Mouse (Mus musculus) intestine, embryonic 14.5 days (tissue): Measurements from ENCODE around the gene Gm49450. TPM values are rescaled to one million over a fixed set of nuclear protein-coding genes. Genes with fewer than 3 reads are reported as not detected.

ENCODE experiments used
- ATAC-seq: fragments of 200-750 bp; cut with Nextera tagmentation; replicated peaks from 2 replicates; pipeline ENCODE4 v1.8.0; 2017; ENCODE audit warnings: low read depth, moderate number of reproducible peaks, moderate TSS enrichment, moderate library complexity; ENCODE audit not compliant: low FRiP score, low TSS enrichment
- DNase-seq: peaks from one replicate; pipeline ENCODE4 v3.0.0-alpha.2; 2018; ENCODE audit warnings: low spot score
- H3K27ac ChIP-seq: fragments of 300-500 bp; sonication (generic); 2 replicates; pipeline ENCODE4 v1.5.1; 2014; ENCODE audit warnings: low read depth, mild to moderate bottlenecking, control low read depth
- H3K27me3 ChIP-seq: fragments of 300-500 bp; sonication (generic); replicated peaks from 2 replicates; pipeline ENCODE4 v1.6.1; 2014; ENCODE audit warnings: low read length, control low read depth; ENCODE audit not compliant: control insufficient read depth, insufficient read depth
- H3K36me3 ChIP-seq: fragments of 300-500 bp; sonication (generic); 2 replicates; pipeline ENCODE4 v1.6.1; 2014; ENCODE audit warnings: low read length, control low read depth; ENCODE audit not compliant: control insufficient read depth, insufficient read depth
- H3K4me1 ChIP-seq: fragments of 300-500 bp; sonication (generic); replicated peaks from 2 replicates; pipeline ENCODE4 v1.6.1; 2014; ENCODE audit warnings: low read length, control low read depth, mixed read lengths; ENCODE audit not compliant: control insufficient read depth, insufficient read depth
- H3K4me2 ChIP-seq: fragments of 300-500 bp; sonication (generic); 2 replicates; pipeline ENCODE4 v1.6.1; 2014; ENCODE audit warnings: low read length
- H3K4me3 ChIP-seq: fragments of 300-500 bp; sonication (generic); 2 replicates; pipeline ENCODE4 v1.5.1; 2014; ENCODE audit warnings: low read depth, low read length, control low read depth, mixed read lengths
- H3K9ac ChIP-seq: fragments of 300-500 bp; sonication (generic); 2 replicates; pipeline ENCODE4 v1.6.1; 2014; ENCODE audit warnings: mild to moderate bottlenecking, low read length
- H3K9me3 ChIP-seq: fragments of 300-500 bp; sonication (generic); 2 replicates; pipeline ENCODE4 v1.6.1; 2016; ENCODE audit warnings: low read length, control low read depth; ENCODE audit not compliant: control insufficient read depth
- WGBS: fragments of 180-500 bp; shearing (Covaris S2); extraction: QIAGEN DNeasy Blood & Tissue Kit; methylation state at CpG from one replicate; pipeline ENCODE4 v1.1.7; 2014; 5-methylcytosine and 5-hydroxymethylcytosine counted together
- polyA plus RNA-seq: library from polyadenylated mRNA; unstranded; fragments of >200 nt; fragmentation: Nextera tagmentation; extraction: Ambion mirVana; gene quantifications from 2 replicates; pipeline ENCODE4 v1.2.1, GENCODE M21; 2014

The Gm49450 gene
- polyA plus RNA-seq, 1 experiment from 2014 or later: not detected

DNA sequence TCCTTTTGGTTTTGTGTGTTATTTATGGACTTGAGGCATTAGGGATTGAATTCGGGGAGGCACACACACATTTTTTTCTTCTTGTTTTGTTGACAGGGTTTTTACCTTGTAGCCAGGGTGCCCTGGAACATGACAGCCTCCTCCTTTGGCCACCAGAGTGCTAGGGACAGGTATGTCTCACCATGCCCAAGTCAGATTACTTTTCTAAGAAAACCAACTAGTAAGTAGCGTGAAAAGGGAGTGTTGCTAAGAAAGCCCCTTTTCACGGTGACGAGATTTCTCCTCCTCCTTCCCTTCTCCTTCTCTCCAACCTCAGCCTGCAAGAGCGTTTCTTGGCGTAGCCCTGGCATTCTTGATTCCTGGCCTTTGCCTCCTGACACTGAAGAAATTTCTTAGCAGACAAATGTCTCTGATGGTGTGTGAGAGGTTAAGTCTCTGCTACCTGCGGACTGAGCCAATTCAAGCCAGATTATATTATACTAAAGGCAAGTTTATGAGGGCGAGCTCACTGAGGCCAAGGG lies 34.4 kb upstream of the Gm49450 start:
- H3K27ac ChIP-seq: peak overlapping the region; percentile 83
- no peak for DNase-seq
- H3K9ac ChIP-seq: no peak overlapping the region; the same call in 1 of the 2 replicates
- 53% methylated on average over 8 of the region's 8 CpGs for WGBS
- peak overlapping the region; percentile 2; the same call in 1 of the 2 replicates for H3K4me2 ChIP-seq
- no peaks in the 10 kb centered on the region for H3K36me3 ChIP-seq
- no peak overlapping the region for H3K4me3 ChIP-seq
- no peaks in the 10 kb centered on the region for H3K9me3 ChIP-seq
- H3K4me1 ChIP-seq: peaks cover 30% of the 10 kb centered on the region
- no peaks in the 10 kb centered on the region for H3K27me3 ChIP-seq
- no peak for ATAC-seq

DNA sequence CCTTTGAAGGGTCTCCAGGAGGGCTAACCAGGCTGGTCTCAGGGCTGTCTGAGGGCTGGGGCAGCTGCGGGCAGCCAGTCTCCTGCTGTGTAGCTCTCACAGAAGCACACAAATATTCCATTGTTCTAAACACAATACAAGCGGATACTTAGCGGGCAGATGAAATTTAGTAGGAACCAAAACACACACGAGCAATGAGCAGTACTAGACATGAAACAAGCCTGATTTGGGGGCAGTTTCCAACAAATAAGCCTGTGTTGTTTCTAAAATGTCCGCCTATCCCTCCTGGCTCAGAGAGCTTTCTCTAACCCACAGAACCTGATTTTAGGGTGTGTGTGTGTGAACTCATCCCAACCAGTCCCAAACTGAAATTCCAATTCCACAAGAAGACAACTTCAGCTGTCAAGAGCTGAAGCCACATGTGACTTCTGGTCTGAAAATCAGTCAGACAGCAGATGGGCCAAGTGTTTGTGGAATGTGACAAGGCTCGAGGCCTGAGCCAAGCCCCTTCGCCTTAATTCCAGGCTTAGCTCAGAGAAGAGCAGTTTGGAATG lies 33.8 kb upstream of the Gm49450 start:
- WGBS: 46% methylated on average over 7 of the region's 7 CpGs

DNA sequence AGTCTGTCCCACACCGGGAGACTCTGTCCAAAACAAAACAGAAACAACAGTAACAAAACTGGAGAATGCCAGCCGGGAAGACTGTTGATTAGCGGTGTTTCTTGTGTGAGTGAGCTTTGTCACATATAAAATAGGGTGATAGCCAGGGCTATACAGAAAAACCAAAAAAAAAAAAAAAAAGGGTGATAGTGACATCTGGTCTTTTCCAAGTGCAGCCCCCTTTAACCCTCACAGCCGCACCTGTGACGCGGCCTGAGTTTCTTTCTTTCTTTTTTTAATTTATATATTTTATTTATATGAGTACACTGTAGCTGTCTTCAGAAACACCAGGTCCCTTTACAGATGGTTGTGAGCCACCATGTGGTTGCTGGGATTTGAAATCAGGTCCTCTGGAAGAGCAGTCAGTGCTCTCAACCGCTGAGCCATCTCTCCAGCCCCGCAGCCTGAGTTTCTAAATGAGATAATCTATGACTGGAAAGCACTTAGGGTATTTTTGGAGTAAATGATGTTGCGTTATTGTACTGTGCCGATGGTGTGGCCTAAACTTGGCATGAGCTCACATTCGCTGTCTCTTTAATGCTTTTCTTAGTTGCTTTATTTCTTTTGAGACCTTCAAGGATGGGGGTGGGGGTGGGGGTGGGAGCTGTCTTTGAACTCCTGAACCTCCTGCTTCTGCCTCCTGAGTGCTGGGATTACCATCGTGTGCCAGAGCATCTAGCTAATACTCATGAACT lies 32.8 kb upstream of the Gm49450 start:
- Histone ChIP-seq H3K9me3 (no peaks in the 10 kb centered on the region), H3K27me3 (no peaks in the 10 kb centered on the region), H3K4me1 (peaks cover 19% of the 10 kb centered on the region), H3K27ac (peak overlapping the region; percentile 83), H3K4me3 (peak overlapping the region; percentile 53), H3K4me2 (peak overlapping the region; percentile 71), H3K9ac (peak overlapping the region; percentile 78), H3K36me3 (no peaks in the 10 kb centered on the region)
- ATAC-seq (no peak), DNase-seq (no peak)
- 43% methylated on average over 12 of the region's 12 CpGs for WGBS

More for the DNA sequence above, 33.8 kb upstream of the Gm49450 start:
- DNase-seq (no peak), ATAC-seq (no peak)
- H3K4me3 ChIP-seq: no peak overlapping the region
- peak overlapping the region; percentile 3; the same call in 1 of the 2 replicates for H3K9ac ChIP-seq
- no peak overlapping the region; the same call in 1 of the 2 replicates for H3K4me2 ChIP-seq
- no peaks in the 10 kb centered on the region for H3K36me3 ChIP-seq
- H3K27me3 ChIP-seq: no peaks in the 10 kb centered on the region
- no peaks in the 10 kb centered on the region for H3K9me3 ChIP-seq
- H3K27ac ChIP-seq: peak overlapping the region; percentile 83
- peaks cover 25% of the 10 kb centered on the region for H3K4me1 ChIP-seq

DNA sequence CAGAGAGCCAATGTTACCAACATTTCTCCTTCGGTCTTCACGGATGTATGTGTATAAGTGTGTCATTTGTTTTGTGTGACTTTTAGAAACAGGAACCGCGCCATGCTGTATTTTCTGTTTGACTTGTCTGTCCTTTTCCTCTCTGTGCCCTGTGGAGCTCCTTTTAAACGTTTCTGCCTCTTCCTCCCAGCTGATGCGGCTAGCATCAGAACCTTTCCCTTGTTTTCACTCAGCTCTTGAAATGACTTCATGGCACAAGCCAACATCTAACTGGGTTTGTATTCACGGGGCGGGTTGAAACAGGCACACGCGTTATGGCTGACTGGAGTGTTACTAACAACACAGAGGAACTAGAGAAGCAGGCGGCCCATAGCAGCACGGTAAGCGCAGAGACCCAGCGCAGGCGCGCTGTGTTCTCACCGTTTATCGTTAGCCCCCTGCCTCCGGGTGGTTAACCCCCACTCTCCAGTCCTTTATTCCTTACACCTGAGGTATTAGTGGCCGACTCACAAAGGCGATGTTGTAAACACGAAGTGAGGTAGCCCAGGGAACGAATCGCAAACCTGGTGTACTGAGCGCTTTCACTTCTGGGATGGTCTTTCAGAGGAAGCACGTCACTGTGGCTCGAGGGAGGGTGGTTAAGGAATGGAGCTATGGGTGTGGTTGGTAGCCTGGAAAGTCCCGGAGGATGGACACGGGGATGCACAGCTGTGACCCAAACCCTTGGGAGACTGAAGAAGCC lies 32.1 kb upstream of the Gm49450 start:
- peak overlapping the region; percentile 78 for H3K9ac ChIP-seq
- H3K9me3 ChIP-seq: no peaks in the 10 kb centered on the region
- H3K4me2 ChIP-seq: peak overlapping the region; percentile 71
- H3K36me3 ChIP-seq: no peaks in the 10 kb centered on the region
- peaks cover 19% of the 10 kb centered on the region for H3K4me1 ChIP-seq
- ATAC-seq (peak; percentile 57), DNase-seq (peak; percentile 87)
- WGBS: 3% methylated on average over 29 of the region's 29 CpGs
- peak overlapping the region; percentile 53 for H3K4me3 ChIP-seq
- peak overlapping the region; percentile 83 for H3K27ac ChIP-seq
- no peaks in the 10 kb centered on the region for H3K27me3 ChIP-seq

DNA sequence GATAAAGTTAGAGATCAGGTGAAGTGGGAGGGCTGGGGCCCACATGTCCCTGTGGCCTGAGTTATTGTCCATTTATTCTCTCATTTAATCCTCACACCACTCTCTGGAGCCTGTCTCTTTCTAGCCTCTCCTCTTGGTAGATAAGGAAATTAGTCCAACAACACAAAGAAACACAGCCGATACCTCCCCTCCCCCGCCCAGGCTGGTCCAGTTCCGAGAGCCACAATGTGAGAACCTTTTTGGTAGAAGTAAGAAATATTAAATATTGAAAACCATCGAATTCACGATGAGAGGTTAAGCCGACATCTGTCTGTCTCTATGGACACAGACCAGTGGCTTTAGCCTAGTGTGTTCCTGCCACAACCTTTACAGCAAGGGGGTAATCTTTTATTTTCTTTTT lies 31.3 kb upstream of the Gm49450 start:
- peaks cover 14% of the 10 kb centered on the region for H3K4me1 ChIP-seq
- 66% methylated on average over 6 of the region's 6 CpGs for WGBS
- H3K9ac ChIP-seq: peak overlapping the region; percentile 78; the same call in 1 of the 2 replicates
- H3K27me3 ChIP-seq: no peaks in the 10 kb centered on the region
- no peak for ATAC-seq
- H3K9me3 ChIP-seq: no peaks in the 10 kb centered on the region
- no peak for DNase-seq
- H3K27ac ChIP-seq: peak overlapping the region; percentile 83
- H3K4me2 ChIP-seq: peak overlapping the region; percentile 71
- peak overlapping the region; percentile 53 for H3K4me3 ChIP-seq
- H3K36me3 ChIP-seq: no peaks in the 10 kb centered on the region

DNA sequence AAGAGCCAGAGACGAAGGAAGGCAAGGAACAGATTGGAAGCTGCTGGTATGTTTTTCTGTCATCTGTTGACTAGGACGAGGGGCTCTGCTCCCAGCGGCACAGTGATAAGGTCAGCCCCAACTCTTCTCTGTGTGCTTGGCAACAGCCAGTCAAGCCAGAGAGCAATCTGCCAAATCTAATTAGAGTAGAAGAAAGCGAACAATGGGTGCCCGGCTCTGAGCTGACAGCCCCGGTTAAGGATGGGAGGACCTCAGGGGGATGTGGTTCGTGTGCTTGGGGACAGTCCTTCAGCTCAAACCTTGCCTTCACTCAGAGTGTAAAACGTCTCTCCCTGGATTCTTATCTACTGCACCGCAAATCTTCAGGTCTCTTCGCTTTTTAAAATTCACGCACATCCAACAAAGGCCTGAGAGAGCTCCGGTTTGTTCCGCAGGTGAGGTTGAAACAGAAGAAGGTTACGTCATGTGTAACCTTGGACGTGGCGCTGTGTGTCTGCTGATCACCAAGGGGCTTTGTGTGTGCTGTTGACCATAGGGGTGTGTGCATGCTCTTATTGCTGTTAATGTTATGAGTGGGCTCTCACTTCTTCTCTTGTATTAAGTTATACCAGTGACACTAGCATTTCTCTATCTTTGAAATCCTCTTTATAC lies 30.2 kb upstream of the Gm49450 start:
- Histone ChIP-seq H3K4me1 (peaks cover 14% of the 10 kb centered on the region), H3K4me2 (no peak overlapping the region), H3K9me3 (no peaks in the 10 kb centered on the region), H3K27me3 (no peaks in the 10 kb centered on the region), H3K9ac (peak overlapping the region; percentile 18; the same call in 1 of the 2 replicates), H3K27ac (peak overlapping the region; percentile 16; the same call in 1 of the 2 replicates), H3K4me3 (no peak overlapping the region), H3K36me3 (no peaks in the 10 kb centered on the region)
- DNase-seq (no peak), ATAC-seq (0 out of 2 replicates have a peak, but pooled peaks have one; percentile 33)
- 50% methylated on average over 16 of the region's 16 CpGs for WGBS

DNA sequence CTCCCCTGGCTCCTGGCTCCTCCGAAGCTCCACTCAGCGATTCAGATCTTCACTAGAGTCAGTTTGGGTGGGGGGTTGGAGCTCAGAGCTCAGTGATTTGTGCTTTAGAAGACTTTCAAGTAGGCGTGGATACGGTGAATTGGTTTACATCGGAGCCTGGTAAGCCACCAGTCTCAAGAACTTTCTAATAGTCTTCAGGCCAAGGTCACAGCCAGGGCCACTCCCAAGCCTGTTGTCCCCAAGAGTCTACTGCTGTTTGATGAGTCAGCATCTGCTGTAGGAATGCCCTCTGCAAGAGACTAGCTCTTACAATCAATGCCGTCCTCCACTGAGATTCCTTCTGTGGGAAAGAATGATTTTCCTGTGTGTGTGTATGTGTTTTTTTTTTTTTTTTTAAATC lies 28.7 kb upstream of the Gm49450 start:
- no peak overlapping the region for H3K27ac ChIP-seq
- no peak overlapping the region for H3K9ac ChIP-seq
- H3K9me3 ChIP-seq: no peaks in the 10 kb centered on the region
- 81% methylated on average over 6 of the region's 6 CpGs for WGBS
- no peaks in the 10 kb centered on the region for H3K36me3 ChIP-seq
- H3K4me1 ChIP-seq: peaks cover 25% of the 10 kb centered on the region
- ATAC-seq (no peak), DNase-seq (no peak)
- H3K27me3 ChIP-seq: no peaks in the 10 kb centered on the region
- H3K4me3 ChIP-seq: no peak overlapping the region
- H3K4me2 ChIP-seq: no peak overlapping the region

DNA sequence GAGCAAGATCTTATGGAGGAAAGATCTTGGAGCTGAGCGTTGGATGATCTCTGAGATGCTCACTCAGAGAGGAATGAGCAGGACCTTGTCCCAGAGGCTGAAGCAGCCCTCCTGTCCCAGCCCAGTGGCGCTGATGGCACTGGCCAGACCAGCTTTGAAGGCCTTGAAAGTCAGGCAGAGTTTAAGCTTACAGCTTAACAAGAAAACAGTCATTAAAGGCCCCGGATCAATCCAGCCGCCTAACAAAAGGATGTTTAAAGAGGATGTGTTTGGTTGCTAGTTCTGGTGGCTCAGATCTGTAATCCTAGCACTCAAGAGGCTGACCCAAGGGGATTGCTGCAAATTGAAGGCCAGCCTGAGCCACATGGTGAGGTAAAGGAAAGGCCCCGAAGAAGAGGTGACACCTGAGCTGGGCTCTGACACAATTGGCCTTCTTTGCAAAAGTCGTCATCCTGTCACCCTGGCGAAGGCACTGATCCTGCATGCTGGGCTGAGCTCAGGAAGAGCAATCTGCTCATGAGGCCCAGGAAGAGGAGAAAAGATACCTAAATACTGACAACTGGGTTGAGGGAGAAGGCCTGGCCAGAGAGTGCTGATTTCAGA lies 26.8 kb upstream of the Gm49450 start:
- H3K4me2 ChIP-seq: no peak overlapping the region
- 44% methylated on average over 7 of the region's 7 CpGs for WGBS
- no peaks in the 10 kb centered on the region for H3K27me3 ChIP-seq
- no peak overlapping the region for H3K4me3 ChIP-seq
- H3K9ac ChIP-seq: no peak overlapping the region
- no peak for DNase-seq
- no peak for ATAC-seq
- H3K9me3 ChIP-seq: no peaks in the 10 kb centered on the region
- H3K4me1 ChIP-seq: peaks cover 18% of the 10 kb centered on the region
- no peaks in the 10 kb centered on the region for H3K36me3 ChIP-seq
- H3K27ac ChIP-seq: no peak overlapping the region
